Mouse (Mus musculus) thymus, postnatal 0 days (tissue): Measurements from ENCODE around the gene Tnfsf10. TPM values are rescaled to one million over a fixed set of nuclear protein-coding genes. Genes with fewer than 3 reads are reported as not detected.
A peak's percentile ranks its signal among the peaks of the same experiment; 100 is the strongest.

Experiments
- DNase-seq: peaks from one replicate; pipeline ENCODE4 v3.0.0-alpha.2; 2015; ENCODE audit warnings: low spot score
- polyA plus RNA-seq: library from polyadenylated mRNA; unstranded; fragments of >200 nt; fragmentation: Nextera tagmentation; extraction: Ambion mirVana; gene quantifications from 2 replicates; pipeline ENCODE4 v1.2.1, GENCODE M21; 2015

Tnfsf10 gene
- polyA plus RNA-seq, 1 experiment from 2014 or later, result 2.8 TPM

DNA sequence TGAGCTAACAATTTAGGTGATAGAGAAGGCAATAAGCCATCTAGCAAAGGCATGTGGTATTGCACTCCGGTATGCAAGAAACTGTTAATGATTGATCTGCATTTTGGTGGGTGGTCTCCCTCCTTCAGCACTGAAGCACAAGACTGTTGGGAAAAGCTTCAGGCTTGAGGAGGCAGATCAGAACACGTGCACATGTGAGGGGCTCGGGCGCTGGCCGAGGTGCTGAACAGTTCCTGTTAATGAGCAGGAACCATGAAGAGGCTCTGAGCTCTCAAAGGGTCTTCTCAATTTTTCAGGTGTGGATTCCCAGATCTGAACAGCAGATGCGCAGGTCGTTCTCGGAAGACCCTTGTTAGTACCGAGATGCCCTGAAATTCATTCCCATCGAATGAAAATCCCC lies 53.3 kb downstream of the Tnfsf10 start:
- DNase-seq, result peak; percentile 52

DNA sequence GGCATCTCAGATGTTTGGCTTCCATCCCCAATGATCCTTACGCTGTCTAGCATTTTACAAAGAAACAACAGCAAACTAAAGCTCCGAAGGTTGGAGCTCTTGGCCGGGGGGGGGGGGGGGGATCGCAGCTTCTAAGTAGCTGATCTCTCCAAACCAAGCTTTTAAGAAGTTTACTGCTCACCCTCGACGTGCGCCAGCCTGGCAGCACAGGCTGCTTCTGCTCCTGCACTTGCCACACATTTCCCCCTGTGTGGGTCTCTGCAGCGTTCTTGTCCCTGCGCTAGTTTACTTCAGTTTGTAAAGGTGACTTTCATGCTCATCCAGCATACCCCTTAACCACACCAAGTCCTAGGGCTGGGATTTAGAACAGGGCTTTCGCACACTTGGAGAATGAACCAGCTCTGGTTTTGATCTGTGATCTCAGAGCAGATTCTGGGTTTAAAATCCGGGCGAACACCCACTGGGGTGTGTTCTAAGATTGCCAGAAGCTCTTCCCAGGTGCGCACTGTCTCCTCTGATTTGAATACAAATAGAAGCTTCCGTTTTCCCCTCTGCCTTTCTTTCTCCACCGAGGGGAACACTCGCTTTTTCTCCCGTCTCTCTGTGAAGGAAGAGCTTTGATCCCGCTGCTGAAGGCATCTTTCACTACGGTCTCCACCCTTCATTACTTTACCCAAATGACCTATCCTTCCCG lies 53.9 kb downstream of the Tnfsf10 start:
- no peak for DNase-seq

DNA sequence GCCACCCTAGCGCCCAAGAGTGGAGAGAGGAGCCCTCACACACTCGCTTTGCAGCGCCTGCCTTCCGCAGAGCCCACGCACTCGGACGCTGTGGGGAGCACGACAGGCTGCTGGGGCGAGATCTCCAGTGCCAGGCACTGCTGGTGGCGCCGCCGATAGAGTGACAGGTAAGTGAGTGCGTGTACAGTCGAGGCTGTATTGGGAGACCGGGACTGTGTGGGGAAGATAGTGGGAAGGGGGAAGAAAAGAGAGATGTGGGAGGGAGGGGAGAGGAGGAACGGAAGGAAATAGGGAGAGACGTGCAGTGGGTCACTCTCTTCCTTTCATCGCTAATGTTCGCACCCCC lies 54.4 kb downstream of the Tnfsf10 start, which contains the start of gene Ghsr:
Gene Ghsr (plus strand): TSS at position 76 of the 346 bp plus-strand sequence.
- no peak for DNase-seq

DNA sequence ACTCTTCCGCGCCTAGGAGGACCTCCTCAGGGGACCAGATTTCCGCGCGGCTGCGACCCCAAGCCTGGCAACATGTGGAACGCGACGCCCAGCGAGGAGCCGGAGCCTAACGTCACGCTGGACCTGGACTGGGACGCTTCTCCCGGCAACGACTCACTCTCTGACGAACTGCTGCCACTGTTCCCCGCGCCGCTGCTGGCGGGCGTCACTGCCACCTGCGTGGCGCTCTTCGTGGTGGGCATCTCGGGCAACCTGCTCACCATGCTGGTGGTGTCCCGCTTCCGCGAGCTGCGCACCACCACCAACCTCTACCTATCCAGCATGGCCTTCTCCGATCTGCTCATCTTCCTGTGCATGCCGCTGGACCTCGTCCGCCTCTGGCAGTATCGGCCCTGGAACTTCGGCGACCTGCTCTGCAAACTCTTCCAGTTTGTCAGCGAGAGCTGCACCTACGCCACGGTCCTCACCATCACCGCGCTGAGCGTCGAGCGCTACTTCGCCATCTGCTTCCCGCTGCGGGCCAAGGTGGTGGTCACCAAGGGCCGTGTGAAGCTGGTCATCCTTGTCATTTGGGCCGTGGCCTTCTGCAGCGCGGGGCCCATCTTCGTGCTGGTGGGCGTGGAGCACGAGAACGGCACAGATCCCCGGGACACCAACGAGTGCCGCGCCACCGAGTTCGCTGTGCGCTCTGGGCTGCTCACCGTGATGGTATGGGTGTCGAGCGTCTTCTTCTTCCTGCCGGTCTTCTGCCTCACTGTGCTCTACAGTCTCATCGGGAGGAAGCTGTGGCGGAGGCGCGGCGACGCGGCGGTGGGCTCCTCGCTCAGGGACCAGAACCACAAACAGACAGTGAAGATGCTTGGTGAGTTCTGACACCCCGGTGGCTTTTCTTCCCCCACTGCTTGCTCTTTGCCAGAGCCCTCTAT lies 55.2 kb downstream of the Tnfsf10 start:
- no peak for DNase-seq

DNA sequence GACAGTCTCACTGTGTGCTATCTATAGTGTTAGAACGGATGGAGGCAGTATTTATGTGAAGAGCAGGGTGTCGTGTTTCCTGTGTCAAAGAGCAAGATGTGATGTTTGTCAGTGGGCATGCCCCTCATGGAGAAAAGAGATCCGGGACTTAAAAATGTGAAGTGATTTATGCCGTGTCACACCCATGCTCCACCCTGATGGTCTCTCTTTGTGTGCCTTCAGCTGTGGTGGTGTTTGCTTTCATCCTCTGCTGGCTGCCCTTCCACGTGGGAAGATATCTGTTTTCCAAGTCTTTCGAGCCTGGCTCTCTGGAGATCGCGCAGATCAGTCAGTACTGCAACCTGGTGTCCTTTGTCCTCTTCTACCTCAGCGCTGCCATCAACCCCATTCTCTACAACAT lies 57.6 kb downstream of the Tnfsf10 start:
- no peak for DNase-seq

DNA sequence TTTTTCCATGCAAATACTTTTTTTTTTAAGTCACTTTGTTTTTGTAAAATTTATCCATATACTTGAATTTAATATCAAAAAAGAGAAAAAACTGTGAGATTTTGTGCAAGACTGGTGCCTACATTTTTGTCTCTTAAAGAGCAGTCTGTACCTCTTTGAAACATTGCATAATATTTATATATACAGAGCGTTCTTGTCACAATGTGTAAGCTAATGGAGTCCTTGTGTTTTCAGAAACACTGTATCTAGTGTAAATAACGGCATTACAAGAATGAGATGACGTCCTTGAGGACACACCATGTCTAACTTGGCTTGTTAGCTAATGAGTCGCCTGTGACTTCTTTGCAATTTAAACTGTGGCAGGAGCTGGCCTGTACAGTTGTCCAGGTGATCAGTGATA lies 61.1 kb downstream of the Tnfsf10 start:
- no peak for DNase-seq

DNA sequence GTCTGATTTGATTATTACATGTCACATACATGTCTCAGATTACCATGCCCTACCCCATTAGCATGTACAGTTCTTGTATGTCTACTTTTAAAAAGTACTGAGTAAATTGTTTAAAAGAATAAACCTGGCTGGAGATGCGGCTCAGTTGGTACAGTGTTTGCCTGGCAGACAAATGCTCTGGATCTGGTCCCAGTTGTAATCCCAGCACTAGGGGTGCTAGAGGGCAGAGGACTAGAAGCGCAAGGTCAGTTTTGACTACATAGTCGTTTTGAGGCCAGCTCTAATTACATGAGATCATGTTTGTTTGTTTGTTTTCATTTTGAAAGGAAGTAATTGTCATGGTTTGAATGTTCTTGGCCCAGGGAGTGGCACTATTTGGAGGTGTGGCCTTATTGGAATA lies 68.0 kb downstream of the Tnfsf10 start:
- DNase-seq, result no peak

DNA sequence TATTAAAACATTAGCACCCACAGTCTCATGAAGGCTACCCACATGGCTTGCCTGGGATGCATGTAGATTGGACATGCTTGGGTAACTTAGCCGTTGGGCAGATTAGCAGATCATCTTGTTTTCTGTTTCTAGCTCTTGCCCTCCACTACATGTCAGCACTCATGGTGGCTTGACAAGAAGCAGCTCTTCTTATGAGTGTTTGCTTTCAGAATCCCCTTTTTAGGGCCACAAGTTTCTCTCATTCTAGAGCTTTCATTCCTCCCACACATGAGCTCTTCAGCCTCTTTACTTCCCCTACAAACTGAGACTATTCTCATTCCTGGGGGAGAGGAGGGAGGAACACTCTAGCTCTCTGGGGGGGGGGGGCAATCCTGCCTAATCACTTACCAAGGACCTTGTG lies 73.1 kb downstream of the Tnfsf10 start:
- DNase-seq, result no peak

Other genes with a start within 250 kb of the Tnfsf10 start
- gene Ect2, start 163.2 kb upstream of the Tnfsf10 start, polyA plus RNA-seq, result 45.2 and 49.4 TPM in 2 replicates
- 11.1 and 14.3 TPM in 2 replicates for gene Nceh1, start 134.1 kb upstream of the Tnfsf10 start, polyA plus RNA-seq
- gene Ghsr, start 54.3 kb downstream of the Tnfsf10 start, polyA plus RNA-seq, result 0.05 and 0.06 TPM in 2 replicates